Mouse (Mus musculus) ovary, postnatal 36 days (tissue): ENCODE measurements around the gene St6gal2.

Source experiments
- DNase-seq: peaks from one replicate; pipeline ENCODE4 v3.0.0; 2022; ENCODE audit warnings: low spot score, mixed read lengths

The St6gal2 gene

DNA sequence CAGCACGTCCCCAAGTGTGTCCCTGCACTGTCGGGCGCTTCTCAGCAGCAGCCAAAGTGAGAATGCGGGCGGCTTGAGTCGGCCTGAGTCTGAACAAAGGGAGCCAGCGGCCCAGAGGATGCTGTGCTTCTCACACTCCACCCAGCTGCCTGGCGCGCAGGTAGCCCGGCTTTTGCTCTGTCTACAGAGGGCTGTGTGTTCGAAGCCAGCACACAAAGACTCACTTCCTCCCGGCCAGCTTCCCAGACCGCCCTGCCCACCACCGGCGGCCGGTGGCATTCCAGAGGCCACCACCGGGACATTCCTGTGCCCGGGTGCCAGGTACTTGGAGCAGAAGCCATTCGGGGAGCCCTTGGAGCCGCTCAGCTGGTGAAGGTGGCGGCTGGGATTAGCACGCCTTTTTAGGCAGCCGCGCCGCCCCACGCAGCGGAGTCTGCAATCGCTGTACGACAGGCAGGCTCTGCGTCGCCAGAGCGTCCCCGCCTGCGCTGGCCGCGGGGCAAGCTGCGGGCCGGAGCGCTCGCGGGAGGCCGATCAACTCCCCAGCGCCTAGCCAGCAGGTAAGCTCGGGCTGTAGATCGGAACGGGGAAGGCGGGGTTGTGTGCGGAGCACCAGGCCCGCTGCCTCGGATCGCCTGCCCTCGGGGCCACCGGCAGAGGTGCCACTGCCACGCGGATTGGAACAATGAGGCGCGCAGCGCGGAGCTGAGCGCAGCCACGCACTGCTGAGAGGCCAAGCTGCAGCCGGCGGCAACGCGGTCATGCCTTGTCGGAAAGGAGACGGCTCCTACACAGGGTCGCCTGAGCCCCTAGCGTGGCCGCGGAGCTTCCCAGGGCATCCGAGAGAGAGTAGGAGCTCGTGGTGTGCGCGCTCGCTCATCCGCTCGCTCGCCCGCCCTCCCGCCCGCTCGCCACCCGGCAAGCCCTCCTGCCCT, at the start of gene St6gal2:
Gene St6gal2, plus strand, starts transcription at position 133 of the 935 bp plus-strand sequence.
- DNase-seq: peak; percentile 12

DNA sequence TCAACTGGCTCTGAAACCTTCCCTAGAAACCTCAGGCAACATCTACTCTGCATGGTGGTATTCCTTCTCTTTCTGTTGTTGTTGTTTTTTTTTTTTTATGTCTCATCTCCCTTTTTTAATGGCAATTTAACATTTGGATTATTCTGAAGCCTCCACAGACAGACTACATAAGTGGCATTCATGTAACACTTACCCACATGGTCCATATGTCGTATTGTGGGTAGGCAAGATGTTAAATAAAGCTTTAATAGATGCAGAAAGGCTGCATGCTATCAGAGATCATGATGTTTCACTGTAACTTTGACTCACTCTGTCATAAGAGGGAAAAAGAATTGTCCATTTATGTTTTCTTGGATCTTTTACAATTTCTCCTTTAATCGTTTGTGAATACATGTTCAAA, 39.1 kb upstream of the St6gal2 start:
- no peak for DNase-seq

DNA sequence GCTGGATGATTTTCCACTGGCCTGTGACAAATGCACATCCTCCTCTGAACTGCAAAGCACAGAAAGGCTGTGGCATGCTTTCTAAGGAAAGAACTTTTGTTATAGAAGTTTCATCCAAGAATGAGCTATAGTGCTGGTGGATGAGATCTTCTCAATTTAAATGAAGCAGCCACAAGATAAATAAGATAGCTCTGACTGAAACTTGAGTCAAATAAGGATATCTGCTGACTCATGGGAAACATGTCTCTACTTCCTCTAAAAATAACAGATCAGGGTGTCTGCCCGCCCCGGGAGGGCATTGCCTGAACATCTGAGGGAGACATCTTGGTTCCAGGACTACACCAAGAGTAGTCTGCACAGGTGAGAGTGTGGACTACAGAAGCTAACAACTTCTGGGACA, 28.7 kb upstream of the St6gal2 start:
- no peak for DNase-seq

DNA sequence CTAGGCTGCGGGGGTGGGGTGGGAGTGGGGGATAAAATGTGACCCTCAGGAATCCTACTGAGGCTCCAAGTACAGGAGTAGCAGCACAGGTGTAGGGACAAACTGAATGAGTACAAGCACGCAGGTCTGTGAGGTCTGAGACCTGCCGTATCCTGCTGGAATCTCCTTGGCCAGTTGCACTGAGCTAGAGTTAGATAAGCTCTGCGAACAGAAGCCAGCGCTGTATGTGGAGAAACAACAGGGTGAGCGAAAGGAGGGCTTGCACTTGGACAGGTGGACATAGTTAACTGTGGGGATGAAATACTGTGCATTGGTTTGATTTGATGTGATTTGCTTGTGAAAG, 974 bp downstream of the St6gal2 start:
- DNase-seq: no peak

DNA sequence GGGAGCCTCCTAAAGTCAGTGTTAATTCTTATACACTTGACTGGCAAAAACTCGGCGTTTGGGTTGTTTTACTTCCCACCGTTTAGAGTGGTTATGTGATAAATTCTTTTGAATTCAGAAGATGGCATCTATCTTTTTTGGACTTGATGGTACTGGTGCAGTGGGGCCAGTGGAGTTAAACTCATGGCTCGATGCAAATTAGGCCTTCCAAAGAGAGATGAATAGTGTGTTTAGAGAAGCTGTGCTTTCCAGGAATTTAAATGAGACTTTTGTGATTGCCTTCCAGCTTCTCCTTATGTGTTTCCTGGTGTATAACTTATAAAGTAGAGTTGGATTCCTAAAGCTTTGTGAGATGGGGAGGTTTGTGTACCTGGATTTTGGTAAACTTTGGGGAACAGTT, 1.5 kb downstream of the St6gal2 start:
- DNase-seq: no peak

DNA sequence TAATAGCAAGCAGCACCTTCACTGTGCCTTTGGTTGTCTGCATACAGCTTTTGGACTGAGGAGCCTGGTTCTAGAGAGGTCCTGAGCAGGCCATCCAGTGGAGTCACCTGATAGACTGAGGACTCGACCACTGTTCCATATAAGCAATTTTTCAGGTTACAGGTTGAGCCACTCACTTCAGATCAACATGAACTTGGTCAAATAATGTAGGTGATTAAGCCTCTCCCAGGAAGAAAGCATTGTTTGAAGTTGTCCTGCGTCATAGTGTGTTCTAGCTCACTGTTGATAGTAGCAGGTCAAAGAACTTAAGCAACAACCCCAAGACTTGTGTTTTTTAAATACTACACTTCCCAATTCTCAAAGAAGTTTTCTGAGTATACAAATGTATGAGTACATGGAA, 5.8 kb downstream of the St6gal2 start:
- DNase-seq: no peak

DNA sequence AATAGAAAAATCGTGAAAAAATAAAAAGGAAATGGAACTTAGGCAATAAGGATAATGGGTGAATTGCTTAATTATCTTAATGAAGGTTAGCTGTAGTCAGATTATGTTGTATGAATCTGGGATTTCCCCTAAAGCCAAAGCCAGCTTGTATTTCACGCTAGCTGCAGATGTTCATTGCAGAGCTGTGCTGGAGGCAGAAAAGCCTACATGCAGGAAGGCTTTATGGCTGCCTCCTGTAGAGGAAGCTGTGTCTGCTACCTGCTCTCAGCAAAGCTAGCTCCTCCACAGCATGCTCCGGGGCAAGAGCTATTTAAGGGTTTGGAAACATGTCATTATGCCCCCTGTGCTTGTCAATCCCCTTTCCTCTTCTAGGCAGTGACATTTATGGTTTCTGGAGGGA, 9.3 kb downstream of the St6gal2 start:
- DNase-seq: no peak

DNA sequence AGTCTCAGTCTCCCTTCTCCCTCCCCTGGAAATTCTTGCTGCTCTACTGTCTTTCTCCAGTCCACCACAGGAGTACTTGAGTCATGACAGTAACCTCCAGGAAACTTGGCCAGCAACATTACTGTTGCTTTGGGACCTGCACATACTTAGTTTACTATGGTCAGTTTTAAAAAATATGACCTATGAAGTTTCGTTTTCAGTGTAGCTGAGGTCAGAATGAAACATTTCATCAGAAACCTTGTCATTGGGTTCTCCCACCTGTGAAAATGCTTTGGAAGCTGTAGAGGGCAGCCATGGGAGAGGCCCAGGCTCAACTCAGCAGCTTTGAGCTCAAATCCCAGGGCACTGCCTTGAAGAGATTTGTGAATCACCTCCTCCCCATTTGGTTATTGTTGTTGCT, 15.0 kb downstream of the St6gal2 start:
- no peak for DNase-seq

DNA sequence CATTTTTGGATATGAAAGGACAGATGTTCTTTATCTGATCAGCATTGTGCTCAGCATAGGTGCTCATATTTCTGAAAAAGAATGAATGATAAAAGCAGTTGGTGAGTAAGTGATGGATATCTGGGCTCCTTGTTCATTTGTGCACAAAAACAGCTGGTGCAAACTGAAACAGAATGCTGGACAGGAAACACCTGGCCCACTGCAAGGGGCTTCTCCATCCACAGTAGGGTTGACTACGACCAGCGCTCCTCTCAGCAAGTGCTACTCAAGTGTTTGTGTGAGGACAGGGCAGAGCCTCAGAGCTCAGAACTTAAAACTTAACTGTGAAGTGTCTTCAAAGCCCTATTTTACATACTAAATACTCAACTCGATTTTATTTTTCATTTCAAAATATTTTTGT, 22.4 kb downstream of the St6gal2 start:
- DNase-seq: no peak

DNA sequence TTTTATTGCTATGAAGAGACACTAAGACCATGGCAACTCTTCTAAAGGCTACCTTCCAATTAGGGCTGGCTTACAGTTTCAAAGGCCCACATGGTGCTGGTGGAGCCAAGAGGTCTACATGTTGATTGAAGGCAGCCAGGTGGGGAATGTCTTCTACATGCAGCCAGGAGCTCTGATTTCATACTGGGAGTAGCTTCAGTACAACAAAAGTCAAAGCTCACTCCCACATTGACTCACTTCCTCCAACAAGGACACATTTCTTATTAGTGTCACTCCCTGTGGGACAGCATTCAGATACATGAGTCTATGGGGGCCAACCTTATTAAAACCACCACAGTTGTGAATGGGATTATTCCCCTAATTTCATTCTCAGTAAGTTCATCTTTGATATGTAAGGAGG, 23.8 kb downstream of the St6gal2 start:
- DNase-seq: no peak

DNA sequence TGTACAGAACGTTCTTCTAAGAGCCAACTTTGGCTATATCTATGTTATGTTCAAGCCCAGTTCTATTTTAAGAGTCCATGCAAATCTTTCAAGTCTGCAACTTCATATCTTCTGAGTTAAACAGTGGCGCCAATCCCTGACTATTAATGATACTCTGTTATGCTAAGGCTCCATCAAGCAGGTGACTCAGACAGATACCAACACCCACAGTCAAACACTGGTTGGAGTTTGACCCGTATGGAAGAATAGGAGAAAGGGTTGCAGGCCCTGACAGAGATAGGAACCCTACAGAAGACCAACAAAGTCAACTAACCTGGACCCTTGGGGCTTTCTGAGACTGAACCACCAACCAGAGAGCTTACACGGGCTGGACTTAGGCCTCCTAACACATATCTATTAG, 30.8 kb downstream of the St6gal2 start:
- no peak for DNase-seq

DNA sequence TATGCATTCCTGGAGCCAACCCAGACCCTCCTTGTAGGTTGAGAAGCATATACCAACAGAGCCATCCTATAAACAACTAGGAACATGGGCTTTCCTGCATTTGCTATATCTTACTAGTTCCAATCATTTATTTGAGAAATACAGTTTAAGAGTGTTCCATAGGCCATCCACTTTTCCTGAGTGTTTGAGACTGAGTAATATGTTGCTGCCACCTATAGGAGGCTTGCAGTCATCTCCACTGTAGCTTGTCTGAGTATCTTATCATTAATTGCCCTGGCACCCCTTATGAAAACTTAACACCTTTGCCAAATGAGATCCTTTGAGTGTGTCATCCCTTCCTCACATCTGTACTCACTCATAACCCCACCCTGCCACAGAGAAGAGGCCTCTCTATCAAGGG, 32.2 kb downstream of the St6gal2 start:
- DNase-seq: no peak

DNA sequence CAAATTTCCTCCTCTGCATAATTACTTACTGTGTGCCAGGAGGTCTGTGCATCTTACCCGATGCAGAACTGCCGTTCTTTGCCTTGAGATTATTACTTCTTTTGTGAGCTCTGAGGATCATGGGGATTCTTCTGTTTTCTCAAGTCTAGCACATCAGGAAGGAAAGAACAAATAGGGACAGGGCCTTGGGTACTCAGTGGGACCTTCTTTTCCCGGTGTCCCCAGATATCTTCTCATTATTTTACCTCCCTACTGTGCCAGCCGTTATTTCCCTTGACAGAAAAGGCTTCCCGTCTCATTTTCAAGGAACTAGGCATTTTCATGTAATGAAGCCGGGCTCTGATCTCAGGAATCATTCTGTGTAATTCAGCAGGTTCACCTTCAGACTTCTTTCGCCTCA, 34.2 kb downstream of the St6gal2 start:
- DNase-seq: no peak

DNA sequence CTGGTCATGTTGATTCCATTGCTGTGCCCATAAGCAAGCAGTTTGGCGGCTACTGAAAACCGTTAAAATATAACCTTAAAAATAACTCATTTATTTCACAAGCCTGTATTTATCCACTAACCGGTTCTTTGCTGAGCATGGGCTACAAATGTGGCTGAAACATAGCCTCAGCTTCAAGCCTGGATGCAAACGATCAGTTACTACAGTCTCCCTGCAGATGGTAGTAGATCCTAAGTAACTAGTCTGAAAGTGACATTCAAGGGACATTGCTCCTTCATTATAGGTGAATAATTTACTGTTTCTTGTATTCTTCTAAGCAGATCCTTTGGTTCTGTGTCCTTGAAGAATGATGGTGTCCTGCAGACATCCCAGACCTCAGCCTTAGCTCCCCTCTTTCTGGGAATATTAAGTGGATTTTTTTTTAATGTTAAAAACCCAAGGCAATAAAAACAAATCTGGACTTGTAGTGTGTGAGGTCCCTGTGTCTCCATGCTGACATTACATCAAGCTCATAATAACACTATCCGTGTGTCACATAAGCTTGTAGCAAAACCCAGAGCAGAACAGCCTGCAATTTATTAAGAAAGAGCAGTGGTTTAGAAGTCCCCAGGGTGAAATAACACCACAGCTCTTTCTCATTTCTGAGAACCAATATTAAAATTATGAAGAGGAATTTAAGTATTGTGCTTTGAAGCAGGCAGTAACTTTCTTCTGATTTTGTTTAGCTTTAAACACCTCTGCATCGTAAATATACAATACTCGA, 39.1 kb downstream of the St6gal2 start:
- DNase-seq: no peak

DNA sequence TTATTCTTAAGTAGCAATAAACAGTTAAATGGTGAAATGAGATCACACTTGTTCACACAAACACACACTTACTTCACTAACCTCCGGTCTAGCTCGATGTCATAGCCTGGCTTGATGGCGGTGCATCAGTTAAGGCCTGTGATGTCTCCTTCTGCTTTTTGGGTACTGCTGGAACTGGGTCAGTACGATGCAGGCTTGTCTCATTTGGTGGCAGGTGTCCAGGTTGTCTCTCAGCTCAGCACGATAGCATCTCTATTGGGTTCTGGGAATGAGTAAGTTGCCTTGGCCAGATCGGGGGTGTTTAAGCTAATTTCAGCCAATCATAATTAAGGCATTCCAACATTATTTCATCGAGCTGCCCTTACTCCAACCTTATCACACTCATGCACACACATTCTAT, 86.7 kb downstream of the St6gal2 start:
- no peak for DNase-seq

DNA sequence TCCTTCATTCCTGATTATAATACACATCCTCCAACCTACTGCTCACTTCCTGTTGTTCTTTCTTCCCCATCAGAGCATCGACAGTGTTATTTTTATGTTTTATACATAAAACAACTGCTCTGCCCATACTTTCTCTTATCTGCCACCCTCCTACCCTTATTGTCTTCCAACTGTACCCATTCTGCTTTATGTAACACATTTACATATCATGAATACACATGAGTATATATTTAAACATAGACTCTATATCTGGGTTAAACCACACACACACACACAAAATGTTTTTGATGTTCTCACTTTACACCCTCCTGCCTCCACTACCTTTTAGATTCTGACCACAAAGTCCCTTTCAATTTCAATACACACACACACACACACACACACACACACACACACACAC, 103.3 kb downstream of the St6gal2 start:
- no peak for DNase-seq

DNA sequence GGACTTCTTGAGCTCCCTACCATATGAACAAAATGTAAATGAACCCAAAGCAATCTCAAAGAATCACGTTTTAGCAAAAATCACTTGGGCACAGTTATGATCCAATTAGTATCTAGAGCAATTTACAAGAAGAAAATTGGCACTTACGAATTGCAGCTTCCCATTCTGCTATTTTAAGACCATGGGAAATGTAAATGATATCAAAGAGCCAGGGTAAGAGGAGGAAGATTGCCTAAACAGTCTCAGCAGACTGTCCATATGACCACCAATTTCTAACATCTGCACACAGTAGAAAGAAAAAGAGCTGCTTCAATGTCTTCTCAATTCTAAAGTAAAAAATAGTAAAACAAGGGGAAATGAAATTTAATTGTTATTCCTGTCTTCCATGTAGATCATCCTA, 116.6 kb downstream of the St6gal2 start:
- DNase-seq: no peak
